Comparison of ENCODE assay signal across 28 mouse cellular contexts in the genomic region with DNA sequence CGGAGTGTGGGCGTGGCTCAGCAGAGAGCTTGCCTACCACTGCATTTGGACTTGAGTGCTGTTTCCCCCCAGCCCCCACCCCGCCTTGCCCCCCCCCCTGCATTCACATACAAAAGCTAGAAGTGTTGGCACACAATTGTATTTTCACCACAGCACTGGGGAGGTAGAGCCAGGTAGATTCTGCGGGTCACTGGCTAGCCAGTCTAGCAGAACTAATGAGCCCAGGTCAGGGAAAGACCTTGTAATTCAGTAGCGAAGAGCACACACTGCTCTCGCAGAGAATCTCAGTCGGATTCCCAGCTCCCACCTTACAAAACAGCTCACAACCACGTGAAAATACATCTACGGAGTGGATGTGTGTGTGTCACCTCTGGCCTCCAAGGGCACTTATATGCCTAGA. TPM values are rescaled to one million over a fixed set of nuclear protein-coding genes. Genes with fewer than 3 reads are reported as not detected.
A peak's percentile ranks its signal among the peaks of the same experiment; 100 is the strongest.
DNase-seq lines count a peak whose midpoint lies in the region; ATAC-seq lines count a peak whose summit lies in the region.
"Had no signal": no experiment of that assay in that cellular context is flagged by ENCODE, and none has a peak within 500 bp of the region (broad histone marks: within the 10 kb centered on the region; RNA-seq: fewer than 3 reads in every experiment).

No protein-coding gene starts in this region.

- H3K27ac ChIP-seq in kidney, embryonic 15.5 days, result no peak overlapping the region
- H3K27ac ChIP-seq: forebrain, embryonic 10.5 days; forebrain, embryonic 13.5 days; hindbrain, embryonic 10.5 days; hindbrain, embryonic 13.5 days had no signal

- ATAC-seq in kidney, embryonic 15.5 days (replicated peaks; ENCODE audit: low FRiP score), result 0 out of 2 replicates have a peak, but pooled peaks have one; percentile 34
- ATAC-seq: CD4-positive, CD25-positive, alpha-beta regulatory T cell, adult 4 months; forebrain, embryonic 13.5 days; forebrain, embryonic 16.5 days; hindbrain, embryonic 16.5 days had no signal

- no peak overlapping the region for H3K4me2 ChIP-seq in kidney, embryonic 15.5 days
- H3K4me2 ChIP-seq: forebrain, embryonic 13.5 days; heart, embryonic 11.5 days; hindbrain, embryonic 13.5 days had no signal

- H3K9ac ChIP-seq in kidney, embryonic 15.5 days, result no peak overlapping the region
- H3K9ac ChIP-seq: forebrain, embryonic 13.5 days; hindbrain, embryonic 13.5 days had no signal

- DNase-seq in kidney, adult 11 months, result peak; percentile 21
- no peak for DNase-seq in kidney, postnatal 14 days
- peak; percentile 19 to 44 for DNase-seq in kidney, adult 8-10 months
- DNase-seq in kidney, postnatal 10 days, result no peak
- peak; percentile 48 to 70 for DNase-seq in kidney, postnatal 36 days
- no peak for DNase-seq in adrenal gland, postnatal 4 days (ENCODE audit: low spot score in 2 of 2)
- DNase-seq: adrenal gland, adult 2 months; adrenal gland, postnatal 14 days; cerebellum, adult 11-12 months; cerebellum, adult 8-10 months; cerebellum, postnatal 10 days; gastrocnemius, postnatal 10 days; gastrocnemius, postnatal 36 days had no signal

- no peak overlapping the region for H3K4me3 ChIP-seq in kidney, embryonic 15.5 days (replicated peaks)
- H3K4me3 ChIP-seq: forebrain, embryonic 10.5 days; forebrain, embryonic 13.5 days; hindbrain, embryonic 10.5 days; hindbrain, embryonic 13.5 days had no signal

- WGBS in kidney, embryonic 15.5 days, result 39% methylated on average over 9 of the region's 9 CpGs

- peaks cover 97% of the 10 kb centered on the region for H3K27me3 ChIP-seq in kidney, embryonic 15.5 days

- no peaks in the 10 kb centered on the region for H3K36me3 ChIP-seq in kidney, embryonic 15.5 days
- H3K36me3 ChIP-seq: forebrain, embryonic 10.5 days; hindbrain, embryonic 10.5 days; hindbrain, embryonic 13.5 days had no signal

- no peaks in the 10 kb centered on the region for H3K9me3 ChIP-seq in kidney, embryonic 15.5 days (replicated peaks)
- H3K9me3 ChIP-seq: forebrain, embryonic 10.5 days; forebrain, embryonic 13.5 days; hindbrain, embryonic 10.5 days; hindbrain, embryonic 13.5 days had no signal

- peaks cover 16% of the 10 kb centered on the region for H3K4me1 ChIP-seq in kidney, embryonic 15.5 days
- H3K4me1 ChIP-seq: forebrain, embryonic 13.5 days had no signal

RNA-seq across cellular contexts. Expression of a gene that starts 35.8 kb away (rescaled TPM):
- 0.30 and 0.61 TPM in 2 replicates for polyA plus RNA-seq in kidney, embryonic 15.5 days (2015; fragmentation: Nextera tagmentation; extraction: Ambion mirVana)
- total RNA-seq in adrenal gland, postnatal 4 days (2021), result 10 to 100 TPM in 1 of 2 experiments, under 1 TPM in 1; 0.98 to 17.2 TPM
- total RNA-seq: granulocyte monocyte progenitor cell, adult 5-6 weeks; heart, adult 8-10 months; heart, postnatal 25 days had no signal
- polyA plus RNA-seq: embryonic facial prominence, embryonic 11.5 days; forebrain, embryonic 10.5 days; forebrain, embryonic 16.5 days; heart, embryonic 14.5 days; heart, postnatal 0 days; hindbrain, embryonic 10.5 days had no signal

RNA-seq across cellular contexts. Expression of a gene that starts 42.9 kb away (rescaled TPM):
- polyA plus RNA-seq in kidney, embryonic 15.5 days (2015; fragmentation: Nextera tagmentation; extraction: Ambion mirVana), result 16.6 and 18.5 TPM in 2 replicates
- total RNA-seq in adrenal gland, postnatal 4 days (2021), result 10 to 100 TPM; 26.6 to 27.3 TPM
- polyA plus RNA-seq: CD4-positive, CD25-positive, alpha-beta regulatory T cell, adult 4 months had no signal

Comparison
In these comparisons a context has a peak if more than half of its experiments do, and no peak if none do; other contexts are left out.
1. DNase-seq: peak in kidney, adult 11 months (single experiment), kidney, adult 8-10 months (2 of 2) and kidney, postnatal 36 days (2 of 2); none in kidney, postnatal 14 days (single experiment), kidney, postnatal 10 days (single experiment) and adrenal gland, postnatal 4 days (0 of 2).